Mouse (Mus musculus) ES-Bruce4 (cell line): ENCODE measurements at regions not wholly inside any gene's neighbourhood (a gene's known extent, or its start where the extent isn't known, plus 50 kb on each side); places are given as distances from the start of the nearest gene placed in this dataset.

Experiments
- H3K27ac ChIP-seq: 2 replicates; pipeline ENCODE4 v1.5.1; 2012; ENCODE audit warnings: low read length, inconsistent platforms; ENCODE audit not compliant: insufficient read depth
- H3K27me3 ChIP-seq: 2 replicates; pipeline ENCODE4 v1.6.1; 2012; ENCODE audit warnings: mild to moderate bottlenecking, low read length, inconsistent platforms; ENCODE audit not compliant: control insufficient read depth, poor library complexity, insufficient read depth, severe bottlenecking
- H3K36me3 ChIP-seq: 2 replicates; pipeline ENCODE4 v1.6.1; 2012; ENCODE audit warnings: inconsistent platforms, mild to moderate bottlenecking, low read length, moderate library complexity; ENCODE audit not compliant: control insufficient read depth, poor library complexity, insufficient read depth, severe bottlenecking
- H3K4me1 ChIP-seq: one replicate; pipeline ENCODE4 v1.8.1; 2011; ENCODE audit warnings: low read length; ENCODE audit not compliant: control insufficient read depth, insufficient read depth
- H3K4me3 ChIP-seq: 2 replicates; pipeline ENCODE4 v1.5.1; 2011; ENCODE audit warnings: low read depth, mild to moderate bottlenecking, low read length
- H3K9ac ChIP-seq: 2 replicates; pipeline ENCODE4 v1.6.1; 2012; ENCODE audit warnings: low read depth, mild to moderate bottlenecking, inconsistent platforms; ENCODE audit not compliant: poor library complexity, severe bottlenecking
- H3K9me3 ChIP-seq: replicated peaks from 2 replicates; pipeline ENCODE4 v1.6.1; 2012; ENCODE audit warnings: mild to moderate bottlenecking, low read length, inconsistent platforms; ENCODE audit not compliant: control insufficient read depth, poor library complexity, insufficient read depth, severe bottlenecking
- CTCF ChIP-seq: IDR thresholded peaks from one replicate; pipeline ENCODE4 v1.8.1; 2011; ENCODE audit warnings: low read depth, low read length
- EP300 ChIP-seq: IDR thresholded peaks from 2 replicates; pipeline ENCODE4 v1.6.1; 2011; ENCODE audit warnings: low read depth, low read length; ENCODE audit not compliant: insufficient read depth
- POLR2A ChIP-seq: IDR thresholded peaks from one replicate; pipeline ENCODE4 v1.8.1; 2011; ENCODE audit warnings: low read length; ENCODE audit not compliant: insufficient read depth

DNA sequence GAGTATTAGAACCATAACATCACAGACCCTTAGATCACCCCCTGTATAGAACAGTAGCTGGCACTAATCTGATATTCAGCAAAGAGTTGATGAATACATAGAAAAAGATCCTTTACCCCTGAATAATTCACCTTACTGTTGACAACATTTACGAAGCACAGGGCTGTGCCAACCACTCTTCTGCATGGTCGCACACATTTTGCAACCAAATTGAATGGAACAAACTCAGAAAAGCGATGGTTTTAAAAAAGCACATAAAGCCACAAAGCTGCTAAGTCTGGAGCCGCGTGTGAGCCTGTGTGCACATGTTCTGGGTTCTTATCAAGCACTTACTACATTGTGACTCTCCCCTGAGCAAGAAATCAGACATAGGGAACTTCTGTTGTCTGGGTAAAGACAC is 397.6 kb upstream of the Clint1 start:
- no peaks in the 10 kb centered on the region for H3K36me3 ChIP-seq
- no peaks in the 10 kb centered on the region for H3K27me3 ChIP-seq
- no peak overlapping the region for H3K9ac ChIP-seq
- no peak overlapping the region for H3K27ac ChIP-seq
- H3K9me3 ChIP-seq: no peaks in the 10 kb centered on the region
- H3K4me3 ChIP-seq: no peak overlapping the region
- H3K4me1 ChIP-seq: no peaks in the 10 kb centered on the region
- TF ChIP-seq EP300: no peak
- no peak for TF ChIP-seq CTCF
- no peak for TF ChIP-seq POLR2A

DNA sequence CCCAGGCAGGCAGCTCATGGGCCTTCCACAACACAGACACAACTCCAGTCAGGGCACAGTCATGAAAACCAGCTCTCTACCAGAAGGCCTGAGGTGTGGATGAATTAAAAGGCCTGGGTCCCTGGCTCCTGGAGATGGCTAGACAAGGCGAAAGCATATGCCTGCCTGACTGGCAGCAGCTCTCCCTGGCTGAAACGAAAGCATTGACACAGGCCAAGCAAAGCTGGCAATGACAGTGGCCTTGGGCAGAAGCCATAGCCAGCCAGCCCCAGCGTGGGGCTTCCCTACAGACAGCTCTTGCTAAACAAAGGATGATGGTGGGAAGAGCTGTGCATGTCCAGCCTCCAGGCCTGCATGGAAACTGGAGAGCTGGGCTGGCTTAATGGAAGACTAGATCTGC is 396.9 kb upstream of the Clint1 start:
- Histone ChIP-seq H3K4me1 (no peaks in the 10 kb centered on the region), H3K27me3 (no peaks in the 10 kb centered on the region), H3K9me3 (no peaks in the 10 kb centered on the region), H3K36me3 (no peaks in the 10 kb centered on the region), H3K4me3 (no peak overlapping the region), H3K9ac (no peak overlapping the region), H3K27ac (no peak overlapping the region)
- no peak for TF ChIP-seq EP300
- no peak for TF ChIP-seq POLR2A
- no peak for TF ChIP-seq CTCF

- Histone ChIP-seq H3K9me3 (no peaks in the 10 kb centered on the region), H3K4me1 (no peaks in the 10 kb centered on the region), H3K4me3 (no peak overlapping the region), H3K36me3 (no peaks in the 10 kb centered on the region), H3K27ac (no peak overlapping the region), H3K9ac (no peak overlapping the region), H3K27me3 (no peaks in the 10 kb centered on the region)
- TF ChIP-seq EP300: no peak
- TF ChIP-seq POLR2A: no peak
- TF ChIP-seq CTCF: no peak
Observed at GRCm38 (mm10) chr11:45456724-45457123, 395.1 kb upstream of the Clint1 start.

GRCm38 (mm10) chr11:45457597-45457996 is 394.3 kb upstream of the Clint1 start:
- no peaks in the 10 kb centered on the region for H3K27me3 ChIP-seq
- H3K4me3 ChIP-seq: no peak overlapping the region
- no peaks in the 10 kb centered on the region for H3K4me1 ChIP-seq
- no peak overlapping the region for H3K9ac ChIP-seq
- H3K9me3 ChIP-seq: no peaks in the 10 kb centered on the region
- H3K36me3 ChIP-seq: no peaks in the 10 kb centered on the region
- no peak overlapping the region for H3K27ac ChIP-seq
- TF ChIP-seq EP300 (no peak), CTCF (no peak), POLR2A (no peak)

GRCm38 (mm10) chr11:45460000-45460792 is 391.7 kb upstream of the Clint1 start:
- H3K36me3 ChIP-seq: no peaks in the 10 kb centered on the region
- H3K27me3 ChIP-seq: no peaks in the 10 kb centered on the region
- no peak overlapping the region for H3K27ac ChIP-seq
- H3K4me1 ChIP-seq: no peaks in the 10 kb centered on the region
- H3K9me3 ChIP-seq: no peaks in the 10 kb centered on the region
- TF ChIP-seq EP300 (no peak), POLR2A (no peak), CTCF (no peak)
- H3K4me3 ChIP-seq: no peak overlapping the region
- no peak overlapping the region for H3K9ac ChIP-seq

GRCm38 (mm10) chr11:45464501-45464900 is 387.4 kb upstream of the Clint1 start:
- H3K36me3 ChIP-seq: no peaks in the 10 kb centered on the region
- no peaks in the 10 kb centered on the region for H3K9me3 ChIP-seq
- H3K27me3 ChIP-seq: no peaks in the 10 kb centered on the region
- TF ChIP-seq POLR2A: no peak
- no peak for TF ChIP-seq CTCF
- TF ChIP-seq EP300: no peak
- H3K9ac ChIP-seq: no peak overlapping the region
- no peak overlapping the region for H3K4me3 ChIP-seq
- no peaks in the 10 kb centered on the region for H3K4me1 ChIP-seq
- H3K27ac ChIP-seq: no peak overlapping the region
